Mouse (Mus musculus) olfactory bulb, adult 2 months (tissue): Measurements from ENCODE around the gene Prdm10. TPM values are rescaled to one million over a fixed set of nuclear protein-coding genes. Genes with fewer than 3 reads are reported as not detected.

Source experiments
- H3K27ac ChIP-seq: fragments of 200-500 bp; 2 replicates; pipeline ENCODE4 v1.5.1; 2012; ENCODE audit warnings: low read depth, low read length; ENCODE audit not compliant: insufficient read depth
- H3K4me1 ChIP-seq: fragments of 200-500 bp; 2 replicates; pipeline ENCODE4 v1.6.1; 2012; ENCODE audit warnings: low read length; ENCODE audit not compliant: control insufficient read depth, insufficient read depth
- H3K4me3 ChIP-seq: fragments of 200-500 bp; 2 replicates; pipeline ENCODE4 v1.5.1; 2012; ENCODE audit warnings: mild to moderate bottlenecking, low read depth, low read length, moderate library complexity; ENCODE audit not compliant: insufficient read depth
- CTCF ChIP-seq: fragments of 200-500 bp; IDR thresholded peaks from 2 replicates; pipeline ENCODE4 v1.5.1; 2012; ENCODE audit warnings: low read depth, mild to moderate bottlenecking, low read length, moderate library complexity; ENCODE audit not compliant: insufficient read depth
- POLR2A ChIP-seq: fragments of 200-500 bp; IDR thresholded peaks from 2 replicates; pipeline ENCODE4 v1.6.1; 2012; ENCODE audit warnings: mild to moderate bottlenecking, low read depth, low read length, moderate library complexity; ENCODE audit not compliant: insufficient read depth
- WGBS: fragments of 180-500 bp; shearing (Covaris S2); methylation state at CpG from one replicate; pipeline ENCODE4 v1.1.7; 2018; 5-methylcytosine and 5-hydroxymethylcytosine counted together
- polyA plus RNA-seq: library from polyadenylated mRNA; stranded (reverse); fragments of >200 nt; gene quantifications from 2 replicates; pipeline ENCODE4 v1.2.4, GENCODE M21; 2012; ENCODE audit warnings: low replicate concordance; ENCODE audit not compliant: missing spikeins, insufficient read depth, insufficient read length

The Prdm10 gene
- polyA plus RNA-seq, result not detected in 2 replicates

DNA sequence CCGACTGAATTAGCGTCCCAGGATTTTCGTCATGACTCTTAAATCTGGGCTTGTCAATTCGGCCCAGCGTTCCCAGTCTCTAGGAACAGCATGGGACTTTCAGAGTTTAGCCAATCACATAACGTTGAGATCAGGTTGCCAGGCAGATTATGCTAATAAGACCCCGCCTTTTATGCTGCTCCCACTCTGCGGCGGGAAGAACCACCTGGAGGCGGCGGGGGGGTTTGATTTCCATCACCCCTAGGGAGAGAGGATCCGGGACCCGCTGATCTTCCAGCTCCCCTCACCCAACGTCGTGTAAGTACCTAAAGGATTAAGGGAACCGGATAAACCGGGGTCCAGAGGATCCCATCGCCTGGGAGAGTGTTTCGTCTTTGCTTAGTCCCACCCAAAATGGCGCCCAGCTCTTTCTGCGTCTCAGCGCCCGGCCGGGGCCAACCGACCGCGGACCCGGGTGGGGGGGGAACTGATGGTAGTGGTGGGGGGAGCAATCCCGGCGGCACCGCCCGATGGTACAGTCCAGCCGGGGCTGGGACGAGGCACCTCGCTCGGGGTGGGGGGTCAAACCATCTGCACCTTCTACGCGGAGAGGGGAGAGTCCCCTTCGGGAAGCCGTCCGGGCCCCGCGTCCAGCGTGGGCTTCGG lies at the start of gene Prdm10:
TSS of gene Prdm10 (plus strand) at position 173 of the 645 bp plus-strand sequence.
- under 1% methylated on average over 45 of the region's 45 CpGs for WGBS
- H3K27ac ChIP-seq, result peak within 1 kb of the TSS; percentile 98
- H3K4me3 ChIP-seq, result peak within 1 kb of the TSS; percentile 72
- TF ChIP-seq POLR2A, result peak; percentile 55
- no peak for TF ChIP-seq CTCF
- peaks cover 3% of the 10 kb centered on the region; the same call in 1 of the 2 replicates for H3K4me1 ChIP-seq

DNA sequence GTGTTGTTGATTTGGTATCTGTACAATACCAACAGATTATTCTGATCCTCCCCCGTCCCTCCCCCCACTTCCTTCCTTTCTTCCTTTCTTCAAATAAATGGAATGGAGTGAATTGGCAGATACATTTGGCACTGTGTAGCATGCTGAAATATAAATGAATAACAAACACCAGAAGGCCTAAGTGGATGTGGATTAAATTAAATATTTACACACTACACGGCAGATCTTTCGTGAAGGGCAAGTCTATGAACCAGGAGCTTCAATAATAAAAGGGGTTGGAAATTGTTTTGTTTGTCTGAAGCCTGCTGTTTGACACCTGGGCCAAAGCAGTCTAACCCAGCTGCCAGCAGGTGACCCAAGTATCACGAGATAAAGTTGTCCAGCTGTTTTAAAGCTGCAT lies 45.3 kb upstream of the Prdm10 start:
- Histone ChIP-seq H3K4me1 (peaks cover 2% of the 10 kb centered on the region; the same call in 1 of the 2 replicates), H3K4me3 (no peak overlapping the region), H3K27ac (no peak overlapping the region)
- TF ChIP-seq POLR2A, result no peak
- no peak for TF ChIP-seq CTCF
- WGBS, result 40% methylated on average over 4 of the region's 4 CpGs

- H3K27ac ChIP-seq, result no peak overlapping the region
- no peak overlapping the region for H3K4me3 ChIP-seq
- no peak for TF ChIP-seq CTCF
- TF ChIP-seq POLR2A, result no peak
- H3K4me1 ChIP-seq, result peaks cover 2% of the 10 kb centered on the region; the same call in 1 of the 2 replicates
- 64% methylated on average over 9 of the region's 9 CpGs for WGBS
Measured at GRCm38 (mm10) chr9:31235489-31235888, 44.8 kb upstream of the Prdm10 start.

GRCm38 (mm10) chr9:31236079-31236478 lies 44.3 kb upstream of the Prdm10 start:
- TF ChIP-seq CTCF (no peak), POLR2A (no peak)
- no peak overlapping the region for H3K4me3 ChIP-seq
- 86% methylated on average over 5 of the region's 5 CpGs for WGBS

DNA sequence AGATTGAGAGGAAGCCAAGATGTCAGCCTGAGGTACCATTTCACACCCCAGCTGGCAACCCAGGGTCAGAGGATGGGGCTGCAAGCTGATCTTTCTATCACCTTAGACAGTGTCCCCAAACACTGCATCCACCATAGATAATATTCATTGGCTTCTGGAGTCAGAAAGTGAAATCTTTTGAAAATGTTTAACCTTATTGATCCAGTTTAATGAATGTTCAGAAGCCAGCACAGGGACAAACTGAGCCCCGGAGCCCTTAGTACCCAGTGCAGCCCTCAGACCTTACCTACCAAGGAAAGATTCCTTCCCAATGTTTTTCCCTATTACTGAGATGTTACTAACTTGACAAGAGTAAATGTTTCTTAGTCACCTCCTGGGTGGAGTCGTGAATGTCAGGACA lies 41.8 kb upstream of the Prdm10 start:
- H3K4me3 ChIP-seq, result no peak overlapping the region
- WGBS, result 87% methylated on average over 2 of the region's 2 CpGs
- TF ChIP-seq POLR2A (no peak), CTCF (no peak)
- H3K4me1 ChIP-seq, result peaks cover 2% of the 10 kb centered on the region; the same call in 1 of the 2 replicates
- H3K27ac ChIP-seq, result no peak overlapping the region

More at GRCm38 (mm10) chr9:31236079-31236478, 44.3 kb upstream of the Prdm10 start:
- Histone ChIP-seq H3K27ac (no peak overlapping the region), H3K4me1 (peaks cover 2% of the 10 kb centered on the region; the same call in 1 of the 2 replicates)

DNA sequence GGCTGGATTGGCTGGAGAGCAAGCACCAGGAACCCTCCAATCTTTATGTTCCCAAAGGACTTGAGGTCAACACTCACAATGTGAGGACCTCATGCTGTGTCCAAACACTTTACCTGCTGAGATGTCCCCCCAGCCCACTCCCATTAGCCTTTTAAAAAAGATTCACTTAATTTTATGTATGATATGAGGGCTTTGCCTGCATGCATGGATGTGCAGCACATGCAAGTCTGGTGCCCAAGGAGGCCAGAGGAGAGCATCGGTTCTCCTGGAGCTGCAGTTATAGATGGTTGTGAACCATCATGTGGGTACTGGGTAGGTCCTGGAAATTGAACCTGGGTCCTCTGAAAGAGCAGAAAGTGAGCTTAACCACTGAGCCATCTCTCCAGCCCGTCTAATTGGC lies 40.8 kb upstream of the Prdm10 start:
- Histone ChIP-seq H3K4me1 (peaks cover 2% of the 10 kb centered on the region; the same call in 1 of the 2 replicates), H3K4me3 (no peak overlapping the region), H3K27ac (no peak overlapping the region)
- TF ChIP-seq POLR2A, result no peak
- TF ChIP-seq CTCF, result no peak
- 94% methylated on average over 2 of the region's 2 CpGs for WGBS

- TF ChIP-seq POLR2A (no peak), CTCF (no peak)
- Histone ChIP-seq H3K27ac (no peak overlapping the region), H3K4me1 (no peaks in the 10 kb centered on the region), H3K4me3 (no peak overlapping the region)
- WGBS, result 83% methylated on average over 8 of the region's 8 CpGs
Measured at GRCm38 (mm10) chr9:31240522-31241207, 39.7 kb upstream of the Prdm10 start.

GRCm38 (mm10) chr9:31241208-31241699 lies 39.1 kb upstream of the Prdm10 start:
- no peak overlapping the region for H3K4me3 ChIP-seq
- H3K27ac ChIP-seq, result no peak overlapping the region
- no peaks in the 10 kb centered on the region for H3K4me1 ChIP-seq
- WGBS, result 92% methylated on average over 7 of the region's 7 CpGs
- no peak for TF ChIP-seq POLR2A
- no peak for TF ChIP-seq CTCF

DNA sequence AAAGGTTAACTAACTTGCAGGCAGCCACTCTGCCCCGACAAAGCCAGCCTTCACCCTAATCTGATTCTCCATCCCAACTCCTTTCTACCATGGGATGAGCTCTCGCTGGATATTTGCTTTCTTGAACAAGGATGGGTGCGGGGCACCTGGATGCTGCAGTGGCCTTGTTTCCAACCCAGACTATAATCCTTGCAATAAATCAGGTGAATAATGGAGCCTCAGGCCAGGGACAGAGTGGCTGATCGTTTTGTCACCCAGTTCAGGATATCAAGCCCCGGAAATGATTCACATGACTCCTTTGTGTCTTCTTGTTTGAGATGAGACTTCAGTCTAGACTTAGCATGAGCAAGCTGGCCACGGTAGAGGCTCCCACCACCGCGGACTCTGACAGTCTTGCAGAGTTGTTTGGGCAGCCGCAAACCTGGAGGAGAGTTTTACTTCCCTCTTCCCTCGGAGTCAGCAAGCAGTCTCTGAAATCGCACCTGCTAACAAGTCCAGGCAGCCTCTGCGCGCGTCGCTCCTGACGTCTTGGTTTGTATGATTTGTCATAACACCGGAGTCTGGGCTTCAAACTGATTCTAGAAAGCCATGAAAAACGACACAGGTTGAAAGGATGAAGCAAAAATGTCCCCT lies 36.9 kb upstream of the Prdm10 start:
- no peak overlapping the region for H3K27ac ChIP-seq
- TF ChIP-seq CTCF (no peak), POLR2A (no peak)
- WGBS, result 80% methylated on average over 18 of the region's 18 CpGs

More for the DNA sequence above, 36.9 kb upstream of the Prdm10 start:
- Histone ChIP-seq H3K4me1 (no peaks in the 10 kb centered on the region), H3K4me3 (no peak overlapping the region)
